Mouse (Mus musculus) MEL (cell line): ENCODE results near the gene Tbc1d20. TPM values are rescaled to one million over a fixed set of nuclear protein-coding genes. Genes with fewer than 3 reads are reported as not detected.

Source experiments
- DNase-seq: peaks from one replicate; pipeline ENCODE4 v3.0.0; 2011; ENCODE audit warnings: low read depth, low spot score
- H3K27ac ChIP-seq: 2 replicates; pipeline ENCODE4 v1.5.1; 2012; ENCODE audit warnings: low read depth, mild to moderate bottlenecking, control low read depth, low read length, moderate library complexity; ENCODE audit not compliant: control insufficient read depth
- H3K27me3 ChIP-seq, 2 experiments: fragments of 150-350 bp in 1 of 2; sonication (generic) in 1 of 2; 2 replicates each; pipeline ENCODE4 v1.6.1; 2012; ENCODE audit warnings: low read length in 2 of 2, mild to moderate bottlenecking in 2 of 2, improper control_type of control experiment in 1 of 2, moderate library complexity in 1 of 2; ENCODE audit not compliant: insufficient read depth in 2 of 2, control insufficient read depth in 1 of 2
- H3K36me3 ChIP-seq, 2 experiments: 2 replicates each; pipeline ENCODE4 v1.6.1; 2012 to 2014; ENCODE audit warnings: low read length in 2 of 2, improper control_type of control experiment in 1 of 2, inconsistent platforms in 1 of 2, mild to moderate bottlenecking in 1 of 2; ENCODE audit not compliant: insufficient read depth in 2 of 2, control insufficient read depth in 1 of 2
- H3K4me1 ChIP-seq, 2 experiments: fragments of 150-350 bp in 1 of 2; sonication (generic) in 1 of 2; 2 replicates each; pipeline ENCODE4 v1.6.1; 2012; ENCODE audit warnings: low read length in 2 of 2, improper control_type of control experiment in 1 of 2, mild to moderate bottlenecking in 1 of 2; ENCODE audit not compliant: insufficient read depth in 2 of 2, control insufficient read depth in 1 of 2
- H3K4me3 ChIP-seq, 2 experiments: fragments of 150-350 bp in 1 of 2; sonication (generic) in 1 of 2; 2 replicates each; pipeline ENCODE4 v1.5.1; 2012; ENCODE audit warnings: low read depth in 2 of 2, low read length in 2 of 2, mild to moderate bottlenecking in 2 of 2, moderate library complexity in 2 of 2, control low read depth in 1 of 2, improper control_type of control experiment in 1 of 2; ENCODE audit not compliant: control insufficient read depth in 1 of 2, insufficient read depth in 1 of 2
- H3K79me2 ChIP-seq: 2 replicates; pipeline ENCODE4 v1.6.1; 2012; ENCODE audit warnings: mild to moderate bottlenecking, low read length, moderate library complexity; ENCODE audit not compliant: control insufficient read depth, poor library complexity, insufficient read depth
- H3K9ac ChIP-seq: 2 replicates; pipeline ENCODE4 v1.6.1; 2012; ENCODE audit warnings: low read depth, mild to moderate bottlenecking, control low read depth, low read length, moderate library complexity; ENCODE audit not compliant: control insufficient read depth, poor library complexity, severe bottlenecking
- H3K9me3 ChIP-seq: fragments of 150-350 bp; sonication (generic); replicated peaks from 2 replicates; pipeline ENCODE4 v1.6.1; 2012; ENCODE audit warnings: mild to moderate bottlenecking, low read length, improper control_type of control experiment, moderate library complexity; ENCODE audit not compliant: insufficient read depth
- CHD1 ChIP-seq: IDR thresholded peaks from 2 replicates; pipeline ENCODE4 v1.6.1; 2012; ENCODE audit warnings: low read depth, mild to moderate bottlenecking, inconsistent platforms, low read length, improper control_type of control experiment
- CTCF ChIP-seq, 3 experiments: IDR thresholded peaks in 2 of 3; conservative IDR thresholded peaks in 1 of 3; 2 replicates each; pipeline ENCODE4 v1.5.1; 2011 to 2012; ENCODE audit warnings: low read length in 3 of 3, low read depth in 2 of 3, mild to moderate bottlenecking in 2 of 3, improper control_type of control experiment in 1 of 3, inconsistent platforms in 1 of 3, mixed read lengths in 1 of 3, moderate library complexity in 1 of 3; ENCODE audit not compliant: control insufficient read depth in 1 of 3, insufficient read depth in 1 of 3, poor library complexity in 1 of 3, severe bottlenecking in 1 of 3
- E2F4 ChIP-seq: IDR thresholded peaks from 2 replicates; pipeline ENCODE4 v1.6.1; 2011; ENCODE audit warnings: low read depth, low read length, improper control_type of control experiment, borderline replicate concordance
- ELF1 ChIP-seq: IDR thresholded peaks from 2 replicates; pipeline ENCODE4 v1.6.1; 2014; ENCODE audit warnings: low read depth, mild to moderate bottlenecking, inconsistent platforms, low read length, improper control_type of control experiment, moderate library complexity
- EP300 ChIP-seq, 2 experiments: IDR thresholded peaks; 2 replicates each; pipeline ENCODE4 v1.6.1; 2011; ENCODE audit warnings: improper control_type of control experiment in 2 of 2, low read length in 2 of 2, low read depth in 1 of 2, mild to moderate bottlenecking in 1 of 2
- JUND ChIP-seq: IDR thresholded peaks from 2 replicates; pipeline ENCODE4 v1.6.1; 2011; ENCODE audit warnings: low read depth, mild to moderate bottlenecking, improper control_type of control experiment, low read length
- MAZ ChIP-seq: IDR thresholded peaks from 2 replicates; pipeline ENCODE4 v1.6.1; 2012; ENCODE audit warnings: low read depth, mild to moderate bottlenecking, inconsistent platforms, low read length, improper control_type of control experiment
- MEF2A ChIP-seq: IDR thresholded peaks from 2 replicates; pipeline ENCODE4 v1.6.1; 2014; ENCODE audit warnings: low read depth, mild to moderate bottlenecking, inconsistent platforms, low read length, improper control_type of control experiment; ENCODE audit not compliant: poor library complexity, insufficient replicate concordance, severe bottlenecking; ENCODE audit errors: extremely low read depth
- POLR2AphosphoS5 ChIP-seq: IDR thresholded peaks from 2 replicates; pipeline ENCODE4 v1.6.1; 2012; ENCODE audit warnings: low read depth, borderline replicate concordance, mild to moderate bottlenecking, inconsistent platforms, low read length, moderate library complexity, mixed read lengths
- RAD21 ChIP-seq: IDR thresholded peaks from 2 replicates; pipeline ENCODE4 v1.6.1; 2011; ENCODE audit warnings: mild to moderate bottlenecking, low read depth, low read length, improper control_type of control experiment
- TBP ChIP-seq: IDR thresholded peaks from 2 replicates; pipeline ENCODE4 v1.8.0; 2011; ENCODE audit warnings: low read depth, low read length, improper control_type of control experiment
- TCF12 ChIP-seq: IDR thresholded peaks from 2 replicates; pipeline ENCODE4 v1.6.1; 2014; ENCODE audit warnings: low read depth, mild to moderate bottlenecking, inconsistent platforms, low read length, improper control_type of control experiment, moderate library complexity
- USF1 ChIP-seq: IDR thresholded peaks from 2 replicates; pipeline ENCODE4 v1.6.1; 2014; ENCODE audit warnings: low read depth, mild to moderate bottlenecking, inconsistent platforms, low read length, improper control_type of control experiment, moderate library complexity
- USF2 ChIP-seq, 2 experiments: IDR thresholded peaks; 2 replicates each; pipeline ENCODE4 v1.6.1; 2011 to 2012; ENCODE audit warnings: improper control_type of control experiment in 2 of 2, low read length in 2 of 2, borderline replicate concordance in 1 of 2, inconsistent platforms in 1 of 2, low read depth in 1 of 2, mild to moderate bottlenecking in 1 of 2; ENCODE audit not compliant: insufficient read depth in 1 of 2
- ZC3H11A ChIP-seq: IDR thresholded peaks from 2 replicates; pipeline ENCODE4 v1.6.1; 2012; ENCODE audit warnings: low read depth, mild to moderate bottlenecking, inconsistent platforms, low read length, improper control_type of control experiment
- ZNF384 ChIP-seq: IDR thresholded peaks from 2 replicates; pipeline ENCODE4 v1.6.1; 2012; ENCODE audit warnings: low read depth, mild to moderate bottlenecking, inconsistent platforms, low read length, improper control_type of control experiment
- polyA plus RNA-seq, 2 experiments: library from polyadenylated mRNA; stranded (reverse) in 1 of 2; unstranded in 1 of 2; fragments of >175 nt in 1 of 2; fragments of >200 nt in 1 of 2; gene quantifications; 2 replicates each; pipeline versions ENCODE4 v1.2.1 to v1.2.4; 2012; ENCODE audit warnings: low replicate concordance in 2 of 2, low read depth in 1 of 2; ENCODE audit not compliant: insufficient read length in 2 of 2, insufficient read depth in 1 of 2, missing spikeins in 1 of 2
- total RNA-seq: library from RNA; depleted of rRNA; stranded (reverse); fragments of 300-350 nt; gene quantifications from 2 replicates; pipeline ENCODE4 v1.2.3, GENCODE M21; 2012

The Tbc1d20 gene
- total and polyA plus RNA-seq, 3 experiments: 19.6 to 31.4 TPM; not detected in 1

DNA sequence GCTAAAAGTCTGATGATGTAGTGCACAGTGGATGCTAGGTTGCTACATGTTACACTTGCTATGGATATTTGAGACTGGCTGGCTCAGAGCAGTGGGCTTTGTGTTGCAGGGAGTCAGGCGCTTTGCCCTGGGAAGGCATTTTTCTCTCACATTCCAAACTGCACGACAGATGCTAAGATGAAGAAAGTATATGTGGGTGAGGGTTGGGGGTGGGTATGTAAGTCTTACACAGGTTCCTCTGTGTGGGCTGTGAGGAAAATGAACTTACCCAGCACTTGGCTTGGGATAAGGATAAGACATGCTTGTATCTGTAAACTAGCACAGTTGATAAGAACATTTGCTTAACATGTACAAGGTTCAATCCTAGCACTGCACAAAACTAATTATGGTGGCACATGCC is 9.2 kb downstream of the Tbc1d20 start:
- Histone ChIP-seq H3K4me3 (no peak overlapping the region), H3K9me3 (no peaks in the 10 kb centered on the region), H3K4me1 (peaks cover 5% of the 10 kb centered on the region in 2 experiments; a peak in 3 of 4 replicates), H3K9ac (no peak overlapping the region), H3K27ac (no peak overlapping the region), H3K36me3 (peaks cover 7 to 15% of the 10 kb centered on the region in 2 experiments), H3K27me3 (no peaks in the 10 kb centered on the region), H3K79me2 (peaks cover 5% of the 10 kb centered on the region)
- no peak for DNase-seq
- TF ChIP-seq POLR2AphosphoS5 (no peak), E2F4 (no peak), USF1 (no peak), MEF2A (no peak), ZC3H11A (no peak), JUND (no peak), TBP (no peak), USF2 (IDR thresholded peaks at IDR 0.05; ENCODE audit: borderline replicate concordance in 1 of 2, insufficient read depth in 1 of 2, low read depth in 1 of 2, low read length in 2 of 2) (no peak), TCF12 (no peak), ZNF384 (no peak), CTCF (IDR thresholded peaks at IDR 0.05 in 2 of 3, conservative IDR thresholded peaks at IDR 0.05 in 1 of 3; ENCODE audit: control insufficient read depth in 1 of 3, insufficient read depth in 1 of 3, low read depth in 2 of 3, low read length in 3 of 3, poor library complexity in 1 of 3, severe bottlenecking in 1 of 3) (no peak), RAD21 (no peak), ELF1 (no peak), EP300 (IDR thresholded peaks at IDR 0.05; ENCODE audit: low read depth in 1 of 2, low read length in 2 of 2) (no peak), MAZ (no peak), CHD1 (no peak)
- TF ChIP-seq, all 39 proteins: peak for 0

DNA sequence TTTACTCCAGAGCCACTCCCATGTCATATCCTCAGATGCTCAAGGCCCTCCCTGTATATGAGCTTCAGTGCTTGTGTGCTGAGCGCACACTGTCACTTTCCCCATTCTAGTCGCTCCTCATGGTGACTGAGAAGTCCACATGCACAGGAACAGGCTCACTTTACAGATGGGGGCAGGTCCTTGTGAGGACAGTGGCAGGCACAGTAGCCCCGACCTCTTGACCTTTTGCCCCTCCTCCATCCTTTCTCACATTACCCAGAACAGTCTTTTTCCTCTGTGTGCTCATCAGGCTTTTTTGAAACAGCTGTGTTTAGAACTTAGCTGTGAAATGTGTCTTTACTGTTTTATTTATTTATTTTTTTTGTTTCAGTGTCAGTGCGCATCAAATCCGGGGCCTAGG is 10.2 kb downstream of the Tbc1d20 start:
- no peak for TF ChIP-seq TBP
- Histone ChIP-seq H3K4me1 (peaks cover 5% of the 10 kb centered on the region in 2 experiments; a peak in 3 of 4 replicates), H3K9me3 (no peaks in the 10 kb centered on the region), H3K4me3 (no peak overlapping the region), H3K27ac (no peak overlapping the region), H3K79me2 (0 out of 2 replicates have a peak, but pooled peaks cover 1% of the 10 kb centered on the region), H3K36me3 (peaks cover 7 to 21% of the 10 kb centered on the region in 2 experiments), H3K27me3 (no peaks in the 10 kb centered on the region), H3K9ac (no peak overlapping the region)
- DNase-seq: no peak
